Comparison of ENCODE assay signal across 16 mouse cellular contexts in the genomic region with DNA sequence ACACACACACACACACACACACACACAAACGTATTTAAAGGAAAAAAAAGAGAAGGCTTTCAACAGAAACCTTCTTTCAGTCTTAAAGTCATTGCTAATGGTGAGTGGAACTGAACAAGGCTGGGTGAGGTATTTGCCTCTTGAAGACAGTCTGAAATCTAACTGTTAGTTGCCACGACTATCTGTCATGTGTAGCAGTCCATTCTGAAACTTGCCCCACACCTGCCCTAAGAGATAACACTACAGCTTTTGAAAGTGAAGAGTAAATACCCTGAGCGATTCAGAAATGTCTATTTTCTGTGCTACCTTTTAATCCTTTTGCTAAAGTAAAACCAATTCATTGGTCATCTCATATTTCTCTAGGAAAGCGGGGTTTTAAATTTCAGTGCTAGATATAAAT.
"Had no signal": no experiment of that assay in that cellular context is flagged by ENCODE, and none has a peak within 500 bp of the region (broad histone marks: within the 10 kb centered on the region; RNA-seq: fewer than 3 reads in every experiment).

No protein-coding gene starts in this region.

- DNase-seq: kidney, adult 11 months; kidney, adult 9 months; kidney, postnatal 36 days; layer of hippocampus, adult 9-11 months; layer of hippocampus, postnatal 36 days; midbrain, embryonic 14.5 days; right cerebral cortex, postnatal 4 days; spleen, adult 18-20 months; thymus, adult 18-20 months; thymus, postnatal 14 days had no signal

- H3K4me3 ChIP-seq: limb, embryonic 12.5 days; lung, embryonic 15.5 days; midbrain, embryonic 10.5 days; myocyte; neural tube, embryonic 15.5 days had no signal

- H3K9me3 ChIP-seq: limb, embryonic 12.5 days; lung, embryonic 15.5 days; midbrain, embryonic 10.5 days; neural tube, embryonic 15.5 days had no signal

- H3K4me1 ChIP-seq: limb, embryonic 12.5 days; lung, embryonic 15.5 days; midbrain, embryonic 10.5 days; neural tube, embryonic 15.5 days had no signal

- H3K4me2 ChIP-seq: limb, embryonic 12.5 days; lung, embryonic 15.5 days; neural tube, embryonic 15.5 days had no signal

- H3K27me3 ChIP-seq: limb, embryonic 12.5 days; lung, embryonic 15.5 days; neural tube, embryonic 15.5 days had no signal

- H3K27ac ChIP-seq: kidney, postnatal 0 days; limb, embryonic 12.5 days; lung, embryonic 15.5 days; midbrain, embryonic 10.5 days; neural tube, embryonic 15.5 days had no signal

- H3K9ac ChIP-seq: limb, embryonic 12.5 days; lung, embryonic 15.5 days; neural tube, embryonic 15.5 days had no signal
